Comparison of ENCODE assay signal across 10 mouse cellular contexts in genomic region chr10:83861574-83862190, GRCm38 (mm10).
A peak's percentile ranks its signal among the peaks of the same experiment; 100 is the strongest.
DNase-seq lines count a peak whose midpoint lies in the region; ATAC-seq and TF ChIP-seq lines count a peak whose summit lies in the region.
"Had no signal": no experiment of that assay in that cellular context is flagged by ENCODE, and none has a peak within 500 bp of the region (broad histone marks: within the 10 kb centered on the region; RNA-seq: fewer than 3 reads in every experiment).

No protein-coding gene starts in this region.

- no peak overlapping the region for H3K4me2 ChIP-seq in heart, embryonic 13.5 days

- 70% methylated on average over 5 of the region's 5 CpGs for WGBS in heart, embryonic 13.5 days

- no peaks in the 10 kb centered on the region for H3K36me3 ChIP-seq in heart, embryonic 13.5 days

- no peak for TF ChIP-seq CTCF in Patski (IDR thresholded peaks at IDR 0.05)

- H3K9me3 ChIP-seq in heart, embryonic 13.5 days = peaks cover 5% of the 10 kb centered on the region; the same call in 1 of the 2 replicates

- intact Hi-C loops in heart, postnatal 25 days (cut with DNase I) = no loop called here

- ATAC-seq in heart, embryonic 13.5 days (ENCODE audit: extremely low read depth, insufficient number of reproducible peaks, low FRiP score, low TSS enrichment) = no peak
- ATAC-seq in Patski = peak; percentile 51
- ATAC-seq in inflammation-experienced regulatory T-cells, adult 6 months = no peak

- peaks cover 44% of the 10 kb centered on the region for H3K4me1 ChIP-seq in heart, embryonic 13.5 days

- POLR2A ChIA-PET in Patski (lab: Charles Lee) = interaction anchor here (1.3 kb wide), 1 partner anchor 13 kb away, joined by 6 read pairs; no protein-coding TSS in a partner anchor

- H3K27me3 ChIP-seq in heart, embryonic 13.5 days (replicated peaks) = no peaks in the 10 kb centered on the region
- no peaks in the 10 kb centered on the region for H3K27me3 ChIP-seq in Patski

- H3K9ac ChIP-seq in heart, embryonic 13.5 days = no peak overlapping the region

- H3K4me3 ChIP-seq in heart, embryonic 13.5 days = no peak overlapping the region

- H3K27ac ChIP-seq in heart, embryonic 13.5 days (replicated peaks) = peak overlapping the region; percentile 26; the same call in 1 of the 2 replicates
- H3K27ac ChIP-seq: macrophage had no signal

- CTCF ChIA-PET in Patski (lab: Charles Lee) = no interaction called here

- in situ Hi-C loops in Patski (cut with MboI; ENCODE audit: low pct_unique_long_range_greater_than_20kb) = no loop called here

- DNase-seq in heart, adult 8-10 months (ENCODE audit: low spot score) = no peak
- peak; percentile 51 for DNase-seq in Muller cell, postnatal 12 days (ENCODE audit: inconsistent ontology term)
- peak; percentile 68 for DNase-seq in Patski (ENCODE audit: low read depth, low spot score)
- peak; percentile 22 for DNase-seq in heart, postnatal 25 days (ENCODE audit: low spot score)
- no peak for DNase-seq in c-Kit-positive CD71-positive TER-119-positive erythroid progenitor cells, embryonic 14.5 days (ENCODE audit: low spot score)
- DNase-seq in ovary, adult 18-20 months (ENCODE audit: low spot score) = no peak
- DNase-seq: right cerebral cortex, adult 18-20 months had no signal

Comparison
In these comparisons a context has a peak if more than half of its experiments do, and no peak if none do; other contexts are left out.
1. DNase-seq: peak in Muller cell, postnatal 12 days (single experiment), Patski (single experiment) and heart, postnatal 25 days (single experiment); none in heart, adult 8-10 months (single experiment), c-Kit-positive CD71-positive TER-119-positive erythroid progenitor cells, embryonic 14.5 days (single experiment) and ovary, adult 18-20 months (single experiment).